Mouse (Mus musculus) forebrain, embryonic 16.5 days (tissue): ENCODE data around the gene Gm9774. TPM values are rescaled to one million over a fixed set of nuclear protein-coding genes. Genes with fewer than 3 reads are reported as not detected.

ENCODE experiments used
- ATAC-seq: fragments of 200-750 bp; cut with Nextera tagmentation; 2 replicates; pipeline ENCODE4 v1.8.0; 2017; ENCODE audit warnings: mild to moderate bottlenecking, moderate library complexity
- H3K27ac ChIP-seq: fragments of 300-500 bp; sonication (generic); 2 replicates; pipeline ENCODE4 v1.5.1; 2014; ENCODE audit warnings: low read length, control low read depth
- H3K27me3 ChIP-seq: fragments of 300-500 bp; sonication (generic); replicated peaks from 2 replicates; pipeline ENCODE4 v1.6.1; 2014; ENCODE audit warnings: low read length; ENCODE audit not compliant: control insufficient read depth, insufficient read depth
- H3K36me3 ChIP-seq: fragments of 300-500 bp; sonication (generic); 2 replicates; pipeline ENCODE4 v1.6.1; 2014; ENCODE audit not compliant: control insufficient read depth, insufficient read depth
- H3K4me1 ChIP-seq: fragments of 300-500 bp; sonication (generic); replicated peaks from 2 replicates; pipeline ENCODE4 v1.6.1; 2014; ENCODE audit warnings: low read length; ENCODE audit not compliant: control insufficient read depth, insufficient read depth
- H3K4me2 ChIP-seq: fragments of 300-500 bp; sonication (generic); 2 replicates; pipeline ENCODE4 v1.6.1; 2014; ENCODE audit warnings: mild to moderate bottlenecking, low read length, control low read depth
- H3K4me3 ChIP-seq: fragments of 300-500 bp; sonication (generic); replicated peaks from 2 replicates; pipeline ENCODE4 v1.5.1; 2014; ENCODE audit warnings: mild to moderate bottlenecking, low read length, control low read depth
- H3K9ac ChIP-seq: fragments of 300-500 bp; sonication (generic); replicated peaks from 2 replicates; pipeline ENCODE4 v1.6.1; 2014; ENCODE audit warnings: low read depth, low read length, control low read depth
- H3K9me3 ChIP-seq: fragments of 300-500 bp; sonication (generic); 2 replicates; pipeline ENCODE4 v1.6.1; 2016; ENCODE audit warnings: low read length; ENCODE audit not compliant: control insufficient read depth
- WGBS: fragments of 180-500 bp; shearing (Covaris S2); extraction: QIAGEN DNeasy Blood & Tissue Kit; methylation state at CpG from one replicate; pipeline ENCODE4 v1.1.7; 2014; 5-methylcytosine and 5-hydroxymethylcytosine counted together
- polyA plus RNA-seq: library from polyadenylated mRNA; unstranded; fragments of >200 nt; fragmentation: Nextera tagmentation; extraction: Ambion mirVana; gene quantifications from 2 replicates; pipeline ENCODE4 v1.2.1, GENCODE M21; 2015

Gm9774 gene
- polyA plus RNA-seq = 5.5 and 9.6 TPM in 2 replicates

DNA sequence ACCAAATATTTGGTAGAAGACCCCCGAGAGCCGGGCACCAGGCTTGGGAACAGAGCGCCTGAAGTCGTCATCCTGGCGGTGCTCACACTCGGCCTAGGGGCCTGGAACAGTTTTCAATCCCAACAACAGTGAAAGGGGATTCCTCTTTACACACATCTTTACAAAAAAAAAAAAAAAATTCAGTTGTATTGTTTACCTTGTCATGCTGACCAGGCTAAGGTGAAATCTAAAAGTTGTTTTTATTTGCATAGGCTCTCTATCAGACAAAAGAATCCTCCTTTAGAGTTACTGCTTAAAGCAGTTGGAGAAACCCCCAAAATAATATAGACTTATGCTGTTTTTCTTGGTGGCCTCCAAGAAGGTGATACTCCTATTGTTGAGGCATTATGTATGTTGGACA lies at the start of gene Gm9774:
TSS of gene Gm9774 (minus strand) at position 101 of the 400 bp plus-strand sequence.
- Histone ChIP-seq H3K4me3 (no peak within 1 kb of the TSS), H3K36me3 (no peaks in the 10 kb centered on the region), H3K9ac (no peak within 1 kb of the TSS), H3K27ac (no peak within 1 kb of the TSS), H3K4me1 (no peaks in the 10 kb centered on the region), H3K9me3 (no peaks in the 10 kb centered on the region), H3K4me2 (no peak within 1 kb of the TSS), H3K27me3 (no peaks in the 10 kb centered on the region)
- 93% methylated on average over 6 of the region's 6 CpGs for WGBS
- no peak for ATAC-seq

DNA sequence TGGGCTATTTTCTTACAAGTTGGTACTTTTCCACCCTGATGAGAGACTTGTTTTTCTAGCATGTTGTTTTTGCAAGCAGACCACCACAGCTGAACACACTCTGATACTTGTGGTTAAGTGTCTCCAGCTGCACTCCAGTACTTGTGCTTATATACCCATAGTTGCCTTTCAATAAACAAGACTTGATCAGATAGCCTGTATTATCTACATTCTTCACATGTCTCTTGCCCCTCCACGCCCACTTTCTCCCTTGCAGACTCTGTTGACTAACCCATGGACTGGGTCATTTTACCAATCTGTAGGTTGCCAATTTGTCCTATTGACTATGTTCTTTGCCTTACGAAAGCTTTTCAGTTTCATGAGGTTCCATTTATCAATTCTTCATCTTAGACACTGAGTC lies 40.9 kb upstream of the Gm9774 start:
- Histone ChIP-seq H3K9me3 (no peaks in the 10 kb centered on the region), H3K9ac (no peak overlapping the region), H3K36me3 (no peaks in the 10 kb centered on the region), H3K4me3 (no peak overlapping the region), H3K4me1 (no peaks in the 10 kb centered on the region), H3K4me2 (no peak overlapping the region), H3K27ac (no peak overlapping the region), H3K27me3 (no peaks in the 10 kb centered on the region)
- WGBS = 93% methylated on average over 2 of the region's 2 CpGs
- ATAC-seq = no peak

GRCm38 (mm10) chr3:92467424-92467823 lies 38.2 kb upstream of the Gm9774 start:
- no peaks in the 10 kb centered on the region for H3K36me3 ChIP-seq
- no peaks in the 10 kb centered on the region for H3K4me1 ChIP-seq
- no peak for ATAC-seq
- no peak overlapping the region for H3K4me2 ChIP-seq
- no peak overlapping the region for H3K9ac ChIP-seq
- no peaks in the 10 kb centered on the region for H3K27me3 ChIP-seq
- H3K27ac ChIP-seq = no peak overlapping the region
- H3K9me3 ChIP-seq = no peaks in the 10 kb centered on the region
- no peak overlapping the region for H3K4me3 ChIP-seq

GRCm38 (mm10) chr3:92466576-92466975 lies 37.4 kb upstream of the Gm9774 start:
- 88% methylated on average over 1 of the region's 1 CpGs for WGBS
- H3K4me1 ChIP-seq = no peaks in the 10 kb centered on the region
- H3K9ac ChIP-seq = no peak overlapping the region
- no peaks in the 10 kb centered on the region for H3K36me3 ChIP-seq
- H3K27me3 ChIP-seq = no peaks in the 10 kb centered on the region
- ATAC-seq = no peak
- H3K9me3 ChIP-seq = no peaks in the 10 kb centered on the region
- no peak overlapping the region for H3K4me3 ChIP-seq
- H3K4me2 ChIP-seq = no peak overlapping the region
- no peak overlapping the region for H3K27ac ChIP-seq

- Histone ChIP-seq H3K27ac (no peak within 1 kb of the TSS), H3K4me2 (no peak within 1 kb of the TSS), H3K4me1 (no peaks in the 10 kb centered on the region), H3K4me3 (no peak within 1 kb of the TSS), H3K9me3 (no peaks in the 10 kb centered on the region), H3K36me3 (no peaks in the 10 kb centered on the region), H3K27me3 (no peaks in the 10 kb centered on the region), H3K9ac (no peak within 1 kb of the TSS)
- 65% methylated on average over 2 of the region's 2 CpGs for WGBS
- ATAC-seq = no peak
These were observed 29.4 kb upstream of the Gm9774 start, which contains the start of gene Sprr3 for GRCm38 (mm10) chr3:92458620-92459019. TSS of gene Sprr3 (minus strand) at chr3:92458720.

- no peak overlapping the region for H3K4me2 ChIP-seq
- ATAC-seq = no peak
- no peaks in the 10 kb centered on the region for H3K9me3 ChIP-seq
- H3K4me1 ChIP-seq = no peaks in the 10 kb centered on the region
- no peaks in the 10 kb centered on the region for H3K27me3 ChIP-seq
- no peak overlapping the region for H3K4me3 ChIP-seq
- H3K9ac ChIP-seq = no peak overlapping the region
- no peak overlapping the region for H3K27ac ChIP-seq
- no peaks in the 10 kb centered on the region for H3K36me3 ChIP-seq
- WGBS = 90% methylated on average over 5 of the region's 5 CpGs
These were observed 25.9 kb upstream of the Gm9774 start for GRCm38 (mm10) chr3:92455151-92455550.

- Histone ChIP-seq H3K4me1 (no peaks in the 10 kb centered on the region), H3K27ac (no peak overlapping the region), H3K9ac (no peak overlapping the region), H3K27me3 (no peaks in the 10 kb centered on the region), H3K4me3 (no peak overlapping the region), H3K9me3 (no peaks in the 10 kb centered on the region), H3K4me2 (no peak overlapping the region), H3K36me3 (no peaks in the 10 kb centered on the region)
- no peak for ATAC-seq
- 97% methylated on average over 3 of the region's 3 CpGs for WGBS
These were observed 11.0 kb upstream of the Gm9774 start for GRCm38 (mm10) chr3:92440177-92440576.

DNA sequence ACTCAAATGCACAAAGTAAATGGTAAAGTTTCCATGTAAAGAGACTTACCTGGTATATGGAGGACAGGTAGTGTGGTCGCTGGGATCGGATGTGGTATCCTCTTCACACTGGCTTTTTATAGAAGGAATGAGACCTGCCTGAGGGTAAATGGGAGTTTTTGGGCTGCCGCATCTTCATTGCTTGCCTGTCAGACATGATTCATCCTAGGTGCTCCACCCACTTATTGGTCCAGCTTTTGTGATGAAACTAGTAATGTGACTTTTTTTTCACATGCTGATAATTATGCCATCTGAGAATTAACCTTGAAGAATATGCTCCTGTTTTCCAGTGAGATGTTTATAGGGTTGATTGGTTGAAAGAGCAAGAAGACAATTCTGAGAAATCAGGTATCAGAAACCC lies 9.5 kb upstream of the Gm9774 start, which contains the start of gene Sprr1b:
TSS of gene Sprr1b (minus strand) at position 101 of the 400 bp plus-strand sequence.
- WGBS = 92% methylated on average over 3 of the region's 3 CpGs
- no peak within 1 kb of the TSS for H3K4me2 ChIP-seq

GRCm38 (mm10) chr3:92432282-92432681 lies 3.1 kb upstream of the Gm9774 start, which contains the start of gene Sprr2k:
TSS of gene Sprr2k (plus strand) at chr3:92432582.
- no peaks in the 10 kb centered on the region for H3K4me1 ChIP-seq
- no peak within 1 kb of the TSS for H3K4me3 ChIP-seq
- ATAC-seq = no peak
- H3K36me3 ChIP-seq = no peaks in the 10 kb centered on the region
- H3K4me2 ChIP-seq = no peak within 1 kb of the TSS
- no peaks in the 10 kb centered on the region for H3K9me3 ChIP-seq
- H3K9ac ChIP-seq = no peak within 1 kb of the TSS
- no peak within 1 kb of the TSS for H3K27ac ChIP-seq
- 90% methylated on average over 2 of the region's 2 CpGs for WGBS
- H3K27me3 ChIP-seq = no peaks in the 10 kb centered on the region

More for the DNA sequence above, 9.5 kb upstream of the Gm9774 start, which contains the start of gene Sprr1b:
- Histone ChIP-seq H3K9me3 (no peaks in the 10 kb centered on the region), H3K4me1 (no peaks in the 10 kb centered on the region), H3K36me3 (no peaks in the 10 kb centered on the region), H3K27me3 (no peaks in the 10 kb centered on the region), H3K9ac (no peak within 1 kb of the TSS), H3K27ac (no peak within 1 kb of the TSS), H3K4me3 (no peak within 1 kb of the TSS)
- ATAC-seq = no peak

- no peaks in the 10 kb centered on the region for H3K9me3 ChIP-seq
- no peaks in the 10 kb centered on the region for H3K27me3 ChIP-seq
- ATAC-seq = no peak
- H3K9ac ChIP-seq = no peak within 1 kb of the TSS
- no peak within 1 kb of the TSS for H3K27ac ChIP-seq
- H3K4me2 ChIP-seq = no peak within 1 kb of the TSS
- no peaks in the 10 kb centered on the region for H3K4me1 ChIP-seq
- WGBS = 83% methylated on average over 2 of the region's 2 CpGs
- no peaks in the 10 kb centered on the region for H3K36me3 ChIP-seq
- H3K4me3 ChIP-seq = no peak within 1 kb of the TSS
These were observed 11.4 kb downstream of the Gm9774 start, which contains the start of gene Sprr2j-ps for GRCm38 (mm10) chr3:92417782-92418181. TSS of gene Sprr2j-ps (plus strand) at chr3:92418082.
